Mouse (Mus musculus) E14TG2a.4 (cell line): ENCODE measurements around the gene Oas3.
"Not testable (repeated sequence)": the region's sequence is repeated elsewhere in the genome, so short reads cannot be mapped to it uniquely, and the experiment has no call there.

ENCODE experiments used
- CTCF ChIP-seq: conservative IDR thresholded peaks from 2 replicates; pipeline ENCODE4 v1.5.1; 2014; ENCODE audit warnings: low read length
- NANOG ChIP-seq: IDR thresholded peaks from 2 replicates; pipeline ENCODE4 v1.6.1; 2014; ENCODE audit warnings: borderline replicate concordance, low read length, mixed read lengths
- POU5F1 ChIP-seq: IDR thresholded peaks from 2 replicates; pipeline ENCODE4 v1.6.1; 2014; ENCODE audit warnings: low read length, borderline replicate concordance

GRCm38 (mm10) chr5:120795480-120796034 lies 18.1 kb upstream of the Oas3 start, which contains the start of gene Oas1e:
- not testable (repeated sequence) for TF ChIP-seq CTCF, NANOG, POU5F1
